Mouse (Mus musculus): ENCODE results near the gene Spred2.

Spred2 gene

DNA sequence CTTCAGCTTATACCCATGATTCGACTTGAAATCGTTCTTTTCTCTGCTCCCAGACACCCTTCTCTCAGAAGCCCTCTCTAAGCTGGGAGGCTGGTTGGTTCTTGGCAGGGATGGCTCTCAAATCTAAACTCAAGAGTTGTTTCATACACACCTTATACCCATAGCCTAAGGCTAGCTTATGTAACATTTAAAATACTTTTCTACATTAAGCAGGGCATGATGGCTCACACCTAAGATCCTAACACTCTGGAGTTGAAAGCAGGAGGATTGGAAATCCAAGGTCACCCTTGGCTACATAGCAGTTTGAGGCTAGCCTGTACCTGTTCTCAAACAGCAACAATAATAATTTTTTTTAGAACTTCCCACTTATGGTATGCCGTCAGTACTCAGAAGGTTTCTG lies 34.8 kb downstream of the Spred2 start:
- DNase-seq = no peak

- DNase-seq = no peak
Observed at GRCm38 (mm10) chr11:19959897-19960296, 35.7 kb downstream of the Spred2 start.

GRCm38 (mm10) chr11:19960541-19960940 lies 36.4 kb downstream of the Spred2 start:
- no peak for DNase-seq

- DNase-seq = no peak
Observed at GRCm38 (mm10) chr11:19961088-19961487, 36.9 kb downstream of the Spred2 start.

DNA sequence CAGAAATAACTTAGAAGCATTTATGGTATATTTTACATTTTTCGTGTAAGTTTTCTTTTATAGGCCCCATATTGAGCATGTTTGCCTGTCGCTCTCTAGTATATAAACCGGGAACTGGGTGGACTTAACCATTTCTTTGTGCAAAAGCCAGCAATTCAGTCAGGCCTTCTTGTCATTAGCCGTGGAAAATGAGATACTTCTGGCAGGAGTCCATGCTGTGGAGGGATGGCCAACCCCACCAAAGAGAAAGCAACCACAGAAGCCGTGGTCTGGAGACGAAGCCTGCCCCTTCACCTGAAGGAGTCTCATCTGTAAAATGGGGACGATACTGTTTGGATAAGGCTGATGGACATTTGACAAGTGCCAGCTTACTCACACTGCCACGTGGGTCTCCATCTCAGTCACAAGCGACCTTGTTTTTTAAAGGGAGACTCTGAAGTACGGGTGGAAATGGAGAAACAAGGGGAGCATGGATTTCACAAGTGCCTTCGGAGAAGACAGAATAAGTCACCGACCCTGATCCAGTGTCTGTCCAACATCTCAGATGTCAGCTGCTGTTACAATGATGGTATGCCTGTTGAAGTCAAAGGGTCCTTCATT lies 37.7 kb downstream of the Spred2 start:
- no peak for DNase-seq

GRCm38 (mm10) chr11:19962796-19963195 lies 38.6 kb downstream of the Spred2 start:
- DNase-seq = peak; percentile 41

GRCm38 (mm10) chr11:19963717-19964141 lies 39.6 kb downstream of the Spred2 start:
- peak; percentile 58 for DNase-seq

DNA sequence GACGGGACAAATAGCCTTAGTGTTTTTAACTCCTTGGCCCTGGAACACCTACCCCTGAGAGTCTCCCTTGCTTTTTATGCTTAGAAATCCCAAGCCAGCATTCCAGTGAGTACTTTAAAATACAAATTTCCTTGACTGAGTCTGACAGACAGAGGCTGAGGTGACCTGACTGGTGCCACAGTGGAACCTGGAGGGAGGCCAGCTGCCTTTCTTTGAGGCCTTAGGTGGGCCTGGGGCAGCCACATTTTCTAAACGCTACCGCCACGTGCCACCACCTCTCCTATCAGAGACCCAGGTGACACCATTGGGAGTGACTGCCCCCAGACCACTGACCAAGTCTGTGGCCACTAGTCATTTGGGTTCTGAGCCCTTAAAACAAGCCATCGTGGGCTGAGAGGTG lies 40.2 kb downstream of the Spred2 start:
- peak; percentile 38 for DNase-seq

DNA sequence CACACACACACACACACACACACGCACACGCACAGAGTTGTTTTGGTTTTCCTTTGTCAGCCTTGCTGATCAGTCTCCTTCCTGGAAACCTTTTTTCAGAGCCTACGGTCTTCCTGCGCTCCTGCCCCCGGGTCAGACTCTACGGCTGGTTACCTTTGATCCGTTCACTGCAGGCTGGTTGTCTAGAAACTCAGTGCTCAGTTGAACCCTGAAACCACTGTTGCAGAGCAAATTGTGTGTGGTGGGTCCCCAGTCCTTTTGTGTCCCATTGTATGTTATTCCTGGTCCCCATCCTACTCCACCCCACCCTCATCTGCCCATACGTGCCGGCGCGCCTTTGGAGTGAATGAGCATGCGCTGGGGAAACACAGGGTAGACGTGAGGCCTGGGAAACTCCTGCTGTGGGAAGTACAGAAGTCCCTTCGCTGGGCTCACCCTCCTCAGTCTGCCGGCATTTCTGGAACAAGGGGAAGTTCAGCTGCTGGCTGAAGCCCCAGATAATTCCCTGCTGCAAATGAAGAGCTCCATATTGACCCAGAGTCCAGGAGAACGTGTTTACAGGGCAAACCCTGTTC lies 40.9 kb downstream of the Spred2 start:
- DNase-seq = peak; percentile 74

- DNase-seq = no peak
Observed at GRCm38 (mm10) chr11:19965664-19966063, 41.5 kb downstream of the Spred2 start.

GRCm38 (mm10) chr11:19966294-19966693 lies 42.1 kb downstream of the Spred2 start:
- peak; percentile 48 for DNase-seq

- no peak for DNase-seq
Observed at GRCm38 (mm10) chr11:19969584-19969983, 45.4 kb downstream of the Spred2 start.

DNA sequence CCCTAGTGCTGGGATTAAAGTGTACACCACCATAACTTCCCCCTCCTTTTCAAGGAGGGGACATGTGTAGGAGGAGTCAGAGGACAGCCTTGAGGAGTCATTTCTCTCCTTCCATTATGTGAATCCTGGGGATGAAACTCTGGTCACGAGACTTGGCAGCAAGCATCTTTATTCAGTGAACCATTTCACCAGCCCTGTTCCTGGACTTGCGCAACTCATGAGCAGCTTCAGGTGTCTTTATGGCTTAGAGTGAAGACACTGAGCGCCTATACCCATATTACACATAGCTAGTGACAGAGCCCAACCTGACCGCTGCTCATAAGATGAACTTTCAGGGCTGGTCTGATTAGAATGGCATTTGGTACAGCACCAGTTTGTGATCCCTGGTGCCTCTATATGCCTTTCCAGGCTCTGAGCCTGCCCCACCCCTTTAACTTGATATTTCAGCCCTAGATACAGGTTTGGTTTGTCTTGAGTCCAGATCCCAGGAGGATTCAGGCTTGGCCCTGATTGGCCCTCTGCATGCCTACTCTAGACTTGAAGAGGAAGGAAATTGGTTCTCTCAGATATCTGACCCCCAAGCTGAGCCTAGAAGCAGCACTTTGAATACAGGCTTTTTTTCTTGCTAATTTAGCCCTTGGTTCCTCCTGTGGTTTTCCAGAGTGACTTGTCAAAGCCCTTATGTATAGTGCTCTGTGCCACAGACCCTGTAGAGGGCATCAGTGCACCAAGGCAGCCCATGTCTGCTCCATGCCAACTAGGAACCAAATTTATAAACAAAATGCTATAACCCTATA lies 48.0 kb downstream of the Spred2 start:
- peak; percentile 67 for DNase-seq

- no peak for DNase-seq
Observed at GRCm38 (mm10) chr11:19973032-19973790, 49.0 kb downstream of the Spred2 start.

- no peak for DNase-seq
Observed at GRCm38 (mm10) chr11:19976032-19976431, 51.9 kb downstream of the Spred2 start.

DNA sequence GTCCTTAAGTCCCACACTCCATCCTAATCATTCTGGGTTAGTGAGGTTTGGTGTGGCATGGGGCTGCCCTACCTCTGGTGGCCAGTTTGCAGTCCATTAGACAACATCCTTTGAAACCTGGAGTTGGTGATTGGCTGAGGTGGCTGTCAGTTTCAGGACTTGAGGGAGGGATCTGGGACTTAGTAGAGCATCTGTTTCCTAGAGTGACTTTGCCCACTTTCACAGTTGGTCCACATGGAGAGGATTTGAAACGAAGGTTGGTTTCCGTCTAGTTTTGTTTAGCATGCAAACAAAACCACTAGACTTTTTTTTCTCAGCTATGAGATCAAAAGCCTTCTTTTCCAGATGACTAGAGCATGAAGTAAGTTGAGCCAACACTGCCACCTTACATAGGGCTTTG lies 53.5 kb downstream of the Spred2 start:
- DNase-seq = no peak

DNA sequence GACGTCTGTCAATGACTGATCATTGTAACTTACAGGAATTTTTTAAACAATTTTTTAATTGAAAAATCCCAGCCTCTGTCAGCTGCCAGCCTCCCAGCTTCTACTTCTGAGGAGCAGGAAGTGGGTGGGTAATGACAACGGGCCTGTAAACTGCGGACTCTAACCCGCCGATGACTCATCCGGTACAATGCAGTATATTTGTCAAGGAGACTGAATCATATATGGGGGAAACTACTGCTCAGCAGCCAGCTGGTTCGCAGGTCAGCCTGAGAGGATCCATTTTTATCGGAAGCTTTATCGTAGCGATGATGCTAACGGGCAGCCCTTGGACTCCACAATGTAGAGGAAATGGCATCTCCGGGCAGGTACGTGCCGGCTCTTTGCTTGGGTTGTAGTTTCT lies 55.2 kb downstream of the Spred2 start:
- no peak for DNase-seq

DNA sequence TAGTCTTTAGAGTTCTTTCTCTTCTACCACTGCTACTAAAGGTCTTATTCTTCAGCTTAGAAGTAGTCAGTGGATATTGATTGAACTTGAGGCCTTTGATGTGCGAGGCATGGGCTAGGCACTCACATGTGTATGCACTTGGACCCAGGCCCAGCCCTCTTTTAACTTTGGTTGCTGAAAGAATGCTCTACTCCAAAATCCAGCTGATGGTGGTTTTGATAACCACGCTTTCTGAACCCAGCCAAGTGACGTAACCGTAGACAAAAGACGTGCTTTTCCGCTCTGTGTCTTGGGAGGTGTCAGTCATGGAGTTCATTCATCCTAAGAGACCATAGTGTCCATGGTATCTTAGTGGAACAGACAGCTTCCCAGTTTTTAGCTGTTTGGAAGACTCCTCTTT lies 57.9 kb downstream of the Spred2 start:
- no peak for DNase-seq

DNA sequence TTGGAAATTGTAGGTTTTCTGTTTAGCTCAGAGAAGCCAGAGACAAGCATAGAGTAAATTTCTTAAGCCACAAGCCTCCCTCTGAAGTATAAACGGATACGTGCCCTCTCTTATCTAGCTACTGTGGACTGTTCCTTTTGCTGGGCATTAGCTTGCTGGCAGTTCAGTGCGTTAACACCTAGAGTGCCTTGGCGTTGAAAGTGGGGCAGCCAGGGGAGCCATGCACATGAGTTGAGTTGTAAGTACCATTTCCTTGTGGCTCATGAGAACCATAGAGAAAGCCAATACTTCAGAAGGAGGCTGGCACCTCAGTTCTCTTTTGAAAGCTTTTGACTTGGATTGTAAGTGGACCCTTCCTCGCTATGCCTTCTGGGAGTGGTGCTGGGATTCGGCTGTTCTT lies 58.6 kb downstream of the Spred2 start:
- no peak for DNase-seq

DNA sequence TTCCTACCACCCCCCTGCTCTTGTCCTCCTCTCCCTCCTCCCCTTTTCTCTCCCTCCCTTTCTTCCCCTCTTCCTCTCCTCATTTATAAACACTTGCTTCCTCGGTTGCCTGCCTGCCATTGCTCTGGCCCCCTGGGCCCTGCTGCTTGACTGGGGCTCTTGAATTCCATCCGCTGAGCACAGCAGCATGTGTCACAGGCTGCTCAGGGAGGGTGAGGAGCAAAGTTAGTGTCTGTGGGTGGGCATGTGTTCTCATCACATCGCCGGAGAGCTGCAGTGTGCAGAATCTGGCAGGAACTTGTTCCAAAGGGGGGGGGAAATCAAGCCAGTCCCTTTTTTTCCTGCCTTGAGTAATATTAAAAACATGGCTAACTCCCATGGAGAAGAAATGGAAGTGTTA lies 59.1 kb downstream of the Spred2 start:
- no peak for DNase-seq

- no peak for DNase-seq
Observed at GRCm38 (mm10) chr11:19984029-19984428, 59.9 kb downstream of the Spred2 start.

- DNase-seq = no peak
Observed at GRCm38 (mm10) chr11:19985283-19985854, 61.2 kb downstream of the Spred2 start.

GRCm38 (mm10) chr11:19986443-19986861 lies 62.3 kb downstream of the Spred2 start:
- no peak for DNase-seq

Measured in kidney, adult 11 months (tissue).